Mouse (Mus musculus): ENCODE results near the gene Chrm2.
A peak's percentile ranks its signal among the peaks of the same experiment; 100 is the strongest.

Gene Chrm2

GRCm38 (mm10) chr6:36387612-36388400 is at the start of gene Chrm2:
Gene Chrm2, plus strand, starts transcription at chr6:36388084.
- DNase-seq (ENCODE audit: extremely low spot score): no peak

GRCm38 (mm10) chr6:36373983-36374382 is 13.9 kb upstream of the Chrm2 start:
- no peak for DNase-seq (ENCODE audit: extremely low spot score)

GRCm38 (mm10) chr6:36377936-36378335 is 9.9 kb upstream of the Chrm2 start:
- DNase-seq (ENCODE audit: extremely low spot score): no peak

- no peak for DNase-seq (ENCODE audit: extremely low spot score)
These were observed 3.8 kb upstream of the Chrm2 start for GRCm38 (mm10) chr6:36384102-36384501.

- DNase-seq (ENCODE audit: extremely low spot score): peak; percentile 42
These were observed 746 bp downstream of the Chrm2 start for GRCm38 (mm10) chr6:36388401-36389259.

- peak; percentile 12 for DNase-seq (ENCODE audit: extremely low spot score)
These were observed 1.5 kb downstream of the Chrm2 start for GRCm38 (mm10) chr6:36389260-36389965.

GRCm38 (mm10) chr6:36393705-36394104 is 5.8 kb downstream of the Chrm2 start:
- no peak for DNase-seq (ENCODE audit: extremely low spot score)

- no peak for DNase-seq (ENCODE audit: extremely low spot score)
These were observed 17.3 kb downstream of the Chrm2 start for GRCm38 (mm10) chr6:36405139-36405538.

GRCm38 (mm10) chr6:36409016-36409415 is 21.1 kb downstream of the Chrm2 start:
- DNase-seq (ENCODE audit: extremely low spot score): no peak

- DNase-seq (ENCODE audit: extremely low spot score): no peak
These were observed 22.2 kb downstream of the Chrm2 start for GRCm38 (mm10) chr6:36410057-36410456.

- no peak for DNase-seq (ENCODE audit: extremely low spot score)
These were observed 31.8 kb downstream of the Chrm2 start for GRCm38 (mm10) chr6:36419716-36420115.

- DNase-seq (ENCODE audit: extremely low spot score): no peak
These were observed 50.1 kb downstream of the Chrm2 start for GRCm38 (mm10) chr6:36437964-36438363.

GRCm38 (mm10) chr6:36439218-36439617 is 51.3 kb downstream of the Chrm2 start:
- DNase-seq (ENCODE audit: extremely low spot score): no peak

- DNase-seq (ENCODE audit: extremely low spot score): no peak
These were observed 63.6 kb downstream of the Chrm2 start for GRCm38 (mm10) chr6:36451480-36451879.

GRCm38 (mm10) chr6:36455071-36455470 is 67.2 kb downstream of the Chrm2 start:
- DNase-seq (ENCODE audit: extremely low spot score): no peak

GRCm38 (mm10) chr6:36457015-36457414 is 69.1 kb downstream of the Chrm2 start:
- no peak for DNase-seq (ENCODE audit: extremely low spot score)

GRCm38 (mm10) chr6:36464008-36464407 is 76.1 kb downstream of the Chrm2 start:
- no peak for DNase-seq (ENCODE audit: extremely low spot score)

- no peak for DNase-seq (ENCODE audit: extremely low spot score)
These were observed 96.3 kb downstream of the Chrm2 start for GRCm38 (mm10) chr6:36484132-36484665.

- no peak for DNase-seq (ENCODE audit: extremely low spot score)
These were observed 119.3 kb downstream of the Chrm2 start for GRCm38 (mm10) chr6:36507008-36507663.

GRCm38 (mm10) chr6:36507946-36508345 is 120.1 kb downstream of the Chrm2 start:
- DNase-seq (ENCODE audit: extremely low spot score): no peak

GRCm38 (mm10) chr6:36508469-36508868 is 120.6 kb downstream of the Chrm2 start:
- DNase-seq (ENCODE audit: extremely low spot score): no peak
